Mouse (Mus musculus) embryonic fibroblast, embryonic 13.5 days (primary cell): ENCODE measurements at regions not wholly inside any gene's neighbourhood (a gene's known extent, or its start where the extent isn't known, plus 50 kb on each side); places are given as distances from the start of the nearest gene placed in this dataset.

Experiments used
- H3K27ac ChIP-seq: 2 replicates; pipeline ENCODE4 v1.5.1; 2012; ENCODE audit warnings: low read length, control low read depth, inconsistent platforms; ENCODE audit not compliant: insufficient read depth
- H3K4me1 ChIP-seq: 2 replicates; pipeline ENCODE4 v1.6.1; 2011; ENCODE audit warnings: low read length; ENCODE audit not compliant: control insufficient read depth, insufficient read depth
- H3K4me3 ChIP-seq: 2 replicates; pipeline ENCODE4 v1.5.1; 2011; ENCODE audit warnings: mild to moderate bottlenecking, control low read depth, low read length; ENCODE audit not compliant: insufficient read depth
- CTCF ChIP-seq: IDR thresholded peaks from 2 replicates; pipeline ENCODE4 v1.5.1; 2011; ENCODE audit warnings: mild to moderate bottlenecking, control low read depth, low read length, moderate library complexity, borderline replicate concordance; ENCODE audit not compliant: insufficient read depth
- POLR2A ChIP-seq: IDR thresholded peaks from 2 replicates; pipeline ENCODE4 v1.6.1; 2011; ENCODE audit warnings: low read depth, mild to moderate bottlenecking, control low read depth, low read length, moderate library complexity

DNA sequence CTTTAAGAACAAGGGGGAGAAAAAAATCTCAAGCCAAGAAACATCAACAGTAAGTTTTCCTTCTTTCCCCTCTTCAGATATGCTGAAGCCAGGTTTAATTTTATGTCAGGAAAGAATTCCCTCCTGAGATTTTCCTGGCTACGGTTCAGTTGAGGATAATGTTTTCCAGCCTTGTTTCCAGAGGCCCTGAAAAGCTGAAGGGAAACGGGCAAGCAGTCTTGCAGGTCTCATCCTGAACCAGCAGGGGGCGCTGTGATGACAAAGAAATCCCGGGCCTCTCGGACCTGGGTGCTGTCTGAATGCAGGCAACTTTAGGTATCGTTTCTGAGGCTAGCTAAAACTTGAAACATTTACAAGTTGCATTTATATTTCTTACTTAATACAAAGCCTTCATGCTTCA is 61.5 kb upstream of the Dab2 start:
- TF ChIP-seq POLR2A (no peak), CTCF (peak; percentile 62)
- Histone ChIP-seq H3K27ac (peak overlapping the region; percentile 35; the same call in 1 of the 2 replicates), H3K4me3 (no peak overlapping the region), H3K4me1 (no peaks in the 10 kb centered on the region)

DNA sequence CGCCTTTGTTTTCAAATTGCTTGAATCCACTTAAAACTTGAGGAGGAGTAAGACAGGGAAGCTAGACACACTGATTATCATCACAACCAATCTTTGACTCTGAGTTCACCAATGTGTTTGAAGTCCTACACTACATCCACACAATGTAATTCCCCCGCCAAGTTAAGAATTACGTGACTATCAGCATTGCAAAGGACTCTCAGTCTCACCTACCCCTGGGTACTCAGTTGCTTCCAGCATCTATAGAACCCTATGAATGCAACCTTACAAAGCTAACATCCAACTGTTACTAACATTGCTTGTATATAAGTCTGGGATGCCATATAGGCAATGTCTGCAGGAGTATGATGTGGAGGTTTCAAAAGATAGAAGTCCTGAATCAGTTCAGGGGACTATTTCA is 60.8 kb upstream of the Dab2 start:
- Histone ChIP-seq H3K27ac (no peak overlapping the region), H3K4me1 (no peaks in the 10 kb centered on the region), H3K4me3 (no peak overlapping the region)
- no peak for TF ChIP-seq CTCF
- no peak for TF ChIP-seq POLR2A

DNA sequence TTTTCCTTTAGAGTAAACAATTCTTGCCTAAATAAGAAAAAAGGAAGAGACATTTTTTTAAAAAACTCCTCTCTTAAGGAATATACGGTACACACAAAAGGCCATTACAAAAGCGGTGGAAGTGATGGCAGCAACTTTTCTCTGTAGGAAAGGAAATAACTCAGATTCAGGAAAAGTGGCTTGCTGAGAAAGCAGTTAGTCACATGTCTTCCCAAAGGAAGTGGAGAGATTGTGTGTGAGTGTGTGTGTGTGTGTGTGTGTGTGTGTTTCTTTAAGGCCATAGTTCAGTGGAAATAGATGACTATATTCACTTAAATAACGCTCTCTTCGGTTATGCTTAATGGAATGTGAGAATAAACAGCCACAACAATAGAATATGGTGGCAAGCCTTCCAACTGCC is 57.5 kb upstream of the Dab2 start:
- no peaks in the 10 kb centered on the region for H3K4me1 ChIP-seq
- no peak overlapping the region for H3K27ac ChIP-seq
- no peak overlapping the region for H3K4me3 ChIP-seq
- no peak for TF ChIP-seq CTCF
- no peak for TF ChIP-seq POLR2A

DNA sequence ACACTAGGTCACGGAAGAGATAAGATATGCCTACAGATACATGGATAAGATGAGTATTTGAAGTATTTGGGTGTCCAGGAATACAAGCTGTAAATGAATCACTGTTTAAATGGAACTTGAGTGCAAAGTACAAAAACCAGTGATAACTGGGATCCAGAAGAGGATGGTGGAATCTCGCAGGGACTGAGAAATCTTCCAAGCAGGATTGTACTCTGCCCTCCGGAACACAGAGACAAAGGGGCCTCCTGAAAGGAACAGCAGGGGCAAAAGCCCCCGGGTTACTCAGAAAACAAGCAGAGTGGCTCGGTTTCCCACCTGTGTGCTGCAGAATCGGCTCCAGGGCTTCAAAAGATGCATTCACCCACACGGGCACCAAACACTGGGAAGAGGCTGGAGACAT is 55.2 kb upstream of the Dab2 start:
- TF ChIP-seq POLR2A (no peak), CTCF (no peak)
- Histone ChIP-seq H3K27ac (no peak overlapping the region), H3K4me1 (no peaks in the 10 kb centered on the region)

DNA sequence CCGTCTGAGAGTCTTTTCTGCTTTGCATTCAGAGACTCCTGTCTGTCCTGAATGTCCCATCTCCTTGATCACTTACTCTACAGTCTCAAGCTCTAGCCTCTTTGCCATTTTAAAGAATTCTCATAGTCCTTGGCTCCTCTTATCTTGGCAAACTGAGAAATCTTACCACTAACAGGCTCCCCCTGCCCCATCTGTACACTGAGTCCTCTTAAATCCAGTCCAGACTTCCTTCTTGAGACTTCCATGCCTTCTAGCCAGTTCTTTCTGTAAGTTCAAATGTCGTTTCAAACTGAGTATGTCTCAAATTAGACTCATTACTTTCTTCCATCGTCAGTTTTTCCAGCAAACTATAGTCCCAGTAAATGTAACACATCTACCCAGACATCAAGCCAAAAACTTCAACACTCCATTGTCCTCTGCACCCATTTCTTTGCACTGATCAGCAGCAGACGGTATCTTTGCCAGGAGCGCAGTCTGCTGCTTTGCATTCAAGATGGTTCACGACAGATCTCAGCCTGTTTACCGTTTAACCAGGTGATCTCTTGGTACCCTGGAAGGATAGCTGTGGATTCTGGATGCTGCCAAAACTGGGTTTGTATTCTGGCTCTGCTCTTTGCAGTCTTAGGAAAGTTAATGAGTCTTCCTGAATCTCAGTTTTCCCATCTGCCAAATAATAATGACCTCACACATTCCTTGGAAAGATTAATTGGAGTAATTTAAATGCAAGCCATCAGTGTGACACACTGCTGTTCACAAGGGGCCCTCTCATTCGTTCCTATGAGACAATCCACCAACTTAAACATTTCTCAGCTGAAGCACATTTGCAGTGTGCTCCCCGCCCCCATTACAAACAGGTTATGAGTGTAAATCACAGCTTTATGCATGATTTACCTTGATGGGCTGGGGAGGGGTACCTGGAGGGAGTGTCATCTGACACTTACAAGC is 53.4 kb upstream of the Dab2 start:
- H3K4me3 ChIP-seq: no peak overlapping the region
- TF ChIP-seq POLR2A (no peak), CTCF (no peak)
- H3K27ac ChIP-seq: no peak overlapping the region
- no peaks in the 10 kb centered on the region for H3K4me1 ChIP-seq

More for the DNA sequence above, 55.2 kb upstream of the Dab2 start:
- H3K4me3 ChIP-seq: no peak overlapping the region

DNA sequence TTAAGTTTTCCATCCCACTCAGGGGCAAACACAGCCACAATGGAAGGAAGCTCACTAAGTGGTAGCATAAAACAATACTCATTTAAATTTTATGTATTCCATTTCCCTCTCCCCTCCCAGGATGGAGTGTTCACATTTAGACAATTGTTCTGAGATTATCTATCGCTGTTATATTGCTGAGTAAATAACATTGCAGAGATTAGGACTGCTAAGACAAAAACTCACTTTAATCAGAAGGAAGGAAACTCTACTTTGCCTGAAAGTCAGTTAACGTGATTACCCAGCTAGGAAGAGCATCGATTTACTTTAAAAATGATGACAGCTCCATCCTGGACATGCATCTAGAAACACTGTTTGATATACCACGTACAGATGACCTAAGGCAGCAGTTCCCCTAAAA is 51.1 kb upstream of the Dab2 start:
- Histone ChIP-seq H3K4me3 (no peak overlapping the region), H3K4me1 (no peaks in the 10 kb centered on the region), H3K27ac (no peak overlapping the region)
- TF ChIP-seq CTCF: no peak
- TF ChIP-seq POLR2A: no peak
